Mouse (Mus musculus): ENCODE measurements around the gene Tmem30c.

DNA sequence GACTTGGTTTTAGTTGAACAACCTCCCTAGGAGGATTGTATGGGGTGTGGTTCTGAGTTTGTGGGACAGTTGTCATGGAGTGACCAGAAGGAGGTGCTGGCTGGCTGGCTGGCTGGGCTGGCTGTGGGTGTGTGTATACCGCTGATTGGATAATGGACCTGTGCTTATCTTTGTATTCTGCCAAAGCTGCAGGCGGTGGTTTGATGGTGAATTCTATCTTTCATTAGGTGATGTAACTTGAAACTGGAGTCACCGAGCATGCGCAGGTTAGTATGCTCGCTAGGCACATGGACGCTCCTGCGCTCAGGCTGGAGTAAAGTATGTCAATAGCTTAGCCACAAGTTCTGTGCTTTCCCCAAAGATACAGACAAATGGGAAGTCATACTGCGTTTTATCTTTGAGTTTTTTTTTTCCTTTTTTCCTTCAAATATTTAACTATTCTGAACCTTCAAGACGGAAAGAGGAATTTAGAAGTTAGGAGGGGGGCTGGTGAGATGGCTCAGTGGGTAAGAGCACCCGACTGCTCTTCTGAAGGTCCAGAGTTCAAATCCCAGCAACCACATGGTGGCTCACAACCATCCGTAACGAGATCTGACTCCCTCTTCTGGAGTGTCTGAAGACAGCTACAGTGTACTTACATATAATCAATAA, 13.6 kb downstream of the Tmem30c start:
- TF ChIP-seq POLR2A (IDR thresholded peaks at IDR 0.05; ENCODE audit: borderline replicate concordance, control insufficient read depth, low read depth, low read length) (no peak), CTCF (IDR thresholded peaks at IDR 0.05; ENCODE audit: control insufficient read depth, insufficient read depth, low read length) (no peak)

Measured in bone marrow, adult 2 months (tissue).